Mouse (Mus musculus) ES-E14 (cell line): ENCODE results near the gene Hmcn1. TPM values are rescaled to one million over a fixed set of nuclear protein-coding genes. Genes with fewer than 3 reads are reported as not detected.

ENCODE experiments used
- DNase-seq: peaks from one replicate; pipeline ENCODE4 v3.0.0-alpha.2; 2013; ENCODE audit warnings: low read depth, low spot score
- H3K27ac ChIP-seq: 2 replicates; pipeline ENCODE4 v1.5.1; 2012; ENCODE audit warnings: low read depth, mild to moderate bottlenecking, low read length, moderate library complexity, mixed read lengths; ENCODE audit not compliant: poor library complexity, insufficient read depth, severe bottlenecking
- H3K36me3 ChIP-seq: 2 replicates; pipeline ENCODE4 v1.6.1; 2012; ENCODE audit warnings: mild to moderate bottlenecking, low read length, moderate library complexity, mixed read lengths; ENCODE audit not compliant: control insufficient read depth, poor library complexity, insufficient read depth, severe bottlenecking
- H3K4me1 ChIP-seq, 2 experiments: fragments of 150-350 bp in 1 of 2; sonication (generic) in 1 of 2; 2 replicates each; pipeline ENCODE4 v1.6.1; 2012; ENCODE audit warnings: low read length in 2 of 2, mild to moderate bottlenecking in 1 of 2, mixed read lengths in 1 of 2; ENCODE audit not compliant: control insufficient read depth in 2 of 2, insufficient read depth in 2 of 2, poor library complexity in 1 of 2
- H3K4me3 ChIP-seq, 2 experiments: fragments of 150-350 bp in 1 of 2; sonication (generic) in 1 of 2; 2 replicates each; pipeline ENCODE4 v1.5.1; 2012; ENCODE audit warnings: low read length in 2 of 2, low read depth in 1 of 2, mild to moderate bottlenecking in 1 of 2, mixed read lengths in 1 of 2; ENCODE audit not compliant: insufficient read depth in 1 of 2, poor library complexity in 1 of 2, severe bottlenecking in 1 of 2
- H3K9ac ChIP-seq: 2 replicates; pipeline ENCODE4 v1.6.1; 2012; ENCODE audit warnings: low read depth, mild to moderate bottlenecking, low read length, mixed read lengths; ENCODE audit not compliant: poor library complexity, insufficient read depth, severe bottlenecking
- H3K9me3 ChIP-seq: fragments of 150-350 bp; sonication (generic); 2 replicates; pipeline ENCODE4 v1.6.1; 2012; ENCODE audit warnings: low read depth, mild to moderate bottlenecking, low read length; ENCODE audit not compliant: control insufficient read depth, insufficient read depth
- CHD2 ChIP-seq: IDR thresholded peaks from 2 replicates; pipeline ENCODE4 v1.6.1; 2014; ENCODE audit warnings: mild to moderate bottlenecking, low read depth, low read length, inconsistent platforms
- HCFC1 ChIP-seq: IDR thresholded peaks from 2 replicates; pipeline ENCODE4 v1.6.1; 2012; ENCODE audit warnings: low read length, inconsistent platforms, borderline replicate concordance; ENCODE audit not compliant: insufficient read depth
- MAFK ChIP-seq: IDR thresholded peaks from 2 replicates; pipeline ENCODE4 v1.6.1; 2014; ENCODE audit warnings: mild to moderate bottlenecking, low read depth, low read length, inconsistent platforms; ENCODE audit not compliant: insufficient read depth
- ZC3H11A ChIP-seq: IDR thresholded peaks from 2 replicates; pipeline ENCODE4 v1.6.1; 2012; ENCODE audit warnings: low read depth, mild to moderate bottlenecking, inconsistent platforms, low read length, borderline replicate concordance
- ZNF384 ChIP-seq: IDR thresholded peaks from 2 replicates; pipeline ENCODE4 v1.6.1; 2012; ENCODE audit warnings: low read depth, low read length, inconsistent platforms
- in situ Hi-C, 2 experiments: fragments of 600-800 bp; cut with MboI; formaldehyde crosslinking; loops; one replicate each; pipeline ENCODE4 v1.15.1; 2025; ENCODE audit warnings: low sequenced_read_pairs in 2 of 2, inconsistent platforms in 1 of 2; ENCODE audit not compliant: unreplicated experiment in 2 of 2
- total RNA-seq: library from RNA; depleted of rRNA; stranded (reverse); fragments of 300-350 nt; gene quantifications from 2 replicates; pipeline ENCODE4 v1.2.3, GENCODE M21; 2012

The Hmcn1 gene
- total RNA-seq, 1 experiment: 1.5 TPM

DNA sequence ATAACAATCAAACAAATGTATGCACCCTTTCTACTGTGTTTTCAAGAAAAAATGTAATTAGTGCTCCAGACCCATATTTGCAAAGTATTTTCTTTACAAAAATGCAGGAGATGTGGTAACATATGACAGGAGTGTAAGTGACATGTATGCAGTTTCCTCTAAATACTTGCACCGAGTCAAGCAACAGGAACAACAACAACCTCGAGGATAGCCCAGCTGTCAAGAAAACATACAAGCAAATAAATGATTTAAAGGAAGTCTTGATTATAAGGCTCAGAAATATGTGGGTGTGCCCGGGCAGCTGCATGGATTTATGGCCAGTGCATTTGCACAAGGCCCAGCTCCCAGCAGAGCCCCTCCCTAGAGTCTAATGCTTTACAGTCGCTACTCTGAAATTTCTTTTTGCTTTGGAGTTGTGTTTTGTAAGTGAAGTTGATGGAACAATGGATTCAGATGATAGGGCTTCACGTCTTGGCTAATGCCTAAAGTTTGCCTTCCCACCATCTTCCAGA, 99.5 kb downstream of the Hmcn1 start:
- no peak for TF ChIP-seq HCFC1
- TF ChIP-seq CHD2: no peak
- no peak for TF ChIP-seq ZC3H11A
- TF ChIP-seq ZNF384: no peak
- no peak for TF ChIP-seq MAFK
- no peak overlapping the region for H3K9ac ChIP-seq
- H3K27ac ChIP-seq: no peak overlapping the region
- no peaks in the 10 kb centered on the region for H3K4me1 ChIP-seq
- no peaks in the 10 kb centered on the region for H3K36me3 ChIP-seq
- no peak overlapping the region for H3K4me3 ChIP-seq
- in situ Hi-C loops: no loop called here
- H3K9me3 ChIP-seq: no peaks in the 10 kb centered on the region
- DNase-seq: no peak

- DNase-seq: no peak
- Histone ChIP-seq H3K4me3 (no peak overlapping the region), H3K36me3 (no peaks in the 10 kb centered on the region), H3K9me3 (no peaks in the 10 kb centered on the region), H3K27ac (no peak overlapping the region), H3K9ac (no peak overlapping the region), H3K4me1 (no peaks in the 10 kb centered on the region)
- TF ChIP-seq MAFK (no peak), HCFC1 (no peak), ZC3H11A (no peak), ZNF384 (no peak), CHD2 (no peak)
- in situ Hi-C loops: no loop called here
These were observed 103.2 kb downstream of the Hmcn1 start for GRCm38 (mm10) chr1:150890017-150890416.

DNA sequence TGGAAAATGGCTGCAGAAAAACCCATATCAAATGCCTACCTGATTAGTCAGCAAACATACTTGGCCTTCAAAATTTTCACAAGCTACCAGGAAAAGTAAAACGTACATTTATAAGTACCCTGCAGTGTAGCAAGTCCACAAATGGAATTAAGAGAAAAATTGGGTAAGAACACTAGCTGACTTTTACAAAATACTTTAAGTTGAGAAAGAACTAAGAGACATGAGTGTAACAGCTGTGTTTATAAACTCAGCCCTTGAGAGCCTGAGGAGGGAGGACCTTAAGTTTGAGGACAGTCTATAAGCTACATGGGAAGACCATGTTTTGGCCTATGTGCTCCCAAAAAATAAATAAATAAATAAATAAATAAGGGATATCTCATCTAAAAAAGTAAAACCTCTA, 107.0 kb downstream of the Hmcn1 start:
- Histone ChIP-seq H3K9ac (no peak overlapping the region), H3K4me3 (no peak overlapping the region), H3K4me1 (no peaks in the 10 kb centered on the region), H3K36me3 (no peaks in the 10 kb centered on the region), H3K27ac (no peak overlapping the region), H3K9me3 (no peaks in the 10 kb centered on the region)
- TF ChIP-seq HCFC1 (no peak), ZC3H11A (no peak), MAFK (no peak), ZNF384 (no peak), CHD2 (no peak)
- in situ Hi-C loops: no loop called here
- no peak for DNase-seq

GRCm38 (mm10) chr1:150878421-150878820, 114.8 kb downstream of the Hmcn1 start:
- no peak for DNase-seq
- Histone ChIP-seq H3K4me3 (no peak overlapping the region), H3K27ac (no peak overlapping the region), H3K4me1 (no peaks in the 10 kb centered on the region), H3K36me3 (no peaks in the 10 kb centered on the region), H3K9ac (no peak overlapping the region), H3K9me3 (no peaks in the 10 kb centered on the region)
- TF ChIP-seq ZC3H11A (no peak), MAFK (no peak), HCFC1 (no peak), CHD2 (no peak), ZNF384 (no peak)
- in situ Hi-C loops: no loop called here

DNA sequence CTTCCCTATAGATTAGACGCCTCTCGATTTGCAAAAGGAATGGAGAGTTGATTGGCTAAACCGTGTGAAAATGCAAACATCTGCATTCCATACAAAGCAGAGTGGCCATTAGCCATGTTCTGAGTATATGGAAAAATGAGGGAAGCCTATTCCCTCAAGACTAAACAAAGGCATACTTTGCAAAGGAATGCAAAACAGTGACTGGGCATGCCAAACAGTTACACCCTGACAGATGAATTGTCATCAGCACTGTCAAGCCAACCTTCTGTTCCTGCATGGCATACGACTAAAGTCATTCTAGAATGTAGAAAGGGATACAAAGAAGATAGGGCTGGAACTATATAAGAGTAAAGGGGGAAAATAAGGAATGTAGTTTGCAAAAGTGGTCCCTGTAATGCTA, 115.3 kb downstream of the Hmcn1 start:
- Histone ChIP-seq H3K9ac (no peak overlapping the region), H3K4me1 (no peaks in the 10 kb centered on the region), H3K27ac (no peak overlapping the region), H3K36me3 (no peaks in the 10 kb centered on the region), H3K9me3 (no peaks in the 10 kb centered on the region), H3K4me3 (no peak overlapping the region)
- no peak for DNase-seq
- in situ Hi-C loops: no loop called here
- TF ChIP-seq CHD2 (no peak), MAFK (no peak)
